Mouse (Mus musculus) retina, embryonic 14.5 days (tissue): ENCODE data around the gene Unc119b.
"Not testable (repeated sequence)": the region's sequence is repeated elsewhere in the genome, so short reads cannot be mapped to it uniquely, and the experiment has no call there.

ENCODE experiments used
- DNase-seq: peaks from one replicate; pipeline ENCODE4 v3.0.0-alpha.2; 2015; ENCODE audit warnings: low spot score

The Unc119b gene

DNA sequence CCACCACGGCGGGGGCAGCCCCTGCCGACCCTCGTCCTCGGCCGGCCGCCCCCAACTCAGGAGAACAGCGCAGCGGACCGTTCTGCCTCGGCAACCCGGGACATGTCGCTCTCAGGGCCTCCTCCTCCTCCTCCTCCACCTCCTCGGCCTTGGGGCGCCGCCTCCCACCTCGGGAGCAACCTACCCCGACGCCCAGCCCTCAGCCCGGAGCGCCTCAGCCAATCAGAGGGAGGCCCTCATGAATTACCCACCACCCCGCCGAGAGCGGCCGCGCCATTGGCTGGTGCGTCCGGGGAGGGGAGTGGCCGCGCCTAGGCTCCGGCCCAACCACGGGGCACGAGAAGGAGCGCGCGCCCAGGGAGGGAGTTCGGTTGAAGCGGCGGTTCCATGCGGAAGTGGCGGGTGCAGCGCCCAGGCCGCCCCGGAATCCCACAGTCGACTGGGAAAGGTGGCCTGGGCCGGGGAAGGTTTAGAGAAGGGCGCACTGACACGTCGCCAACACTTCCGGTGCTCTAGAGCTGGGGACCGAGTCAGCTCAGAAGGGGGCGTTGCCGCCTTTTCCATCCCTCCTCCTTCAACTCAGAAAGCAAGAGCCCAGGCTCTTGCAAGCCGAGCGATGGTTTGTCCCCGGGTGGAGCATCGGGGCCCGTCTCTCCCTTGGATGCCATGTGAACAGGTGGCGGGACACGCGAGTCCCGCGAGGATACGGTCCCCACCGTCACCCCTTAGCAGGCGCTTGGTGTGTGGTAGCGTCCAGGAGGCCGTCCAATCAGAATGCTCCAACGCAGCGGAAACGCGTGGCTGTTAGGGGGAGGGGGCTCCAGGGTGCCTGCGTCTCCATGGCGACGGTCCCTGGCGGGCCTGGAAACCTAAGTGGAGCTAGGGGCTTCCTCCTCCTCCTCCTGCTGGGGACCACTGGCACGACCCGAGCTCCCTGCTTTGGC is 23.5 kb upstream of the Unc119b start, which contains the start of gene Mlec:
Gene Mlec (minus strand): TSS at position 140 of the 944 bp plus-strand sequence.
- DNase-seq, result peak; percentile 98

DNA sequence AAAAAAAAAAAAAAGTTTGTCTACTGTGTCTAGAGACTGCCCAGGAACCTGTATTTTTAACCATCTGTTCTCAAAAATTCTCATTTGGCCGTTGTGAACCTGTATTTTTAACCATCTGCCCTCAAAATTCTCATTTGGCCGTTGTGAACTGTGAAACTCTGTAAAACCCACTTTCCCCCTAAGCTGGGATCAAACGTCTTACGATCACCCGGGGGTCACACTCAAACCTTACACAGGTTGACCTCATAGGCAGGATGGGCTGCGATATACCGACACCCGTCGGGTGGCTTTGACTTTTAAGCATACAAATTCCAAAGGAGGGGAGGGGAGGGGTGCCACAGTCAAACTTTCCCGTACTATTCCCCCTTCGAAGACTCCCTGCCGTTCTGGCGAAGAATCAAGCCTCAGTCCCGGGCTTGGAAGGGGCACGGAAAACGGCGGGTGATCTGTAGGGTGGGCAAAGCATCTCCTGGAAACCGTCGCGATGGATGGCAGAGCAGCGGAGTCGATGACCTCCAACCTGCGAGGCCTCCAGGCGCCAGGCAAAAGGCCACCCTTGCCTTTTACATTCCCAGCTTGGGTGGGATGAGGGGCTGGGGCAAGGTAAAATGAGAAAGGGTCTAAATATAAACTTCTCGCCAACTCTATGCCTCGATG is 22.3 kb upstream of the Unc119b start:
- DNase-seq, result no peak

DNA sequence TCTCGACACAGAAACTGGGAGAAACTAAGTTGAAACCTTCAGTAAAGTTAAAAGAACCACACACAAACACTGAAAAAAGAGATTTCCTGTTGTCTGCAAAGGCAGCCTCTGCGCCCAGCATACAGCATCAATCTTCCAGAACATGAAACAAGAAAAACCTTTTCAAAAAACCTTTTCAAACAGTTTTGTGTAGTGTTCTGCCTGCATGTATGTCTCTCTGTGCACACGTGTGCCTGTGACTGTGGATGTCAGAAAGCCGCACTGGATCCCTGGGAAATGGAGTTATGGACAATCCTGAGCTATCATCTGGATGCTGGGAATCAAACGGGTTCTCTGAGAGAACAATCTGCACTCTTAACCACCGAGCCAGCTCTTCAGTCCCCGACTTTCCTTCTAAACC is 21.6 kb upstream of the Unc119b start:
- DNase-seq, result no peak

- DNase-seq, result no peak
Observed at GRCm38 (mm10) chr5:115155831-115156230, 21.1 kb upstream of the Unc119b start.

GRCm38 (mm10) chr5:115155156-115155631 is 20.4 kb upstream of the Unc119b start:
- no peak for DNase-seq

- DNase-seq, result no peak
Observed at GRCm38 (mm10) chr5:115152132-115152956, 17.6 kb upstream of the Unc119b start.

DNA sequence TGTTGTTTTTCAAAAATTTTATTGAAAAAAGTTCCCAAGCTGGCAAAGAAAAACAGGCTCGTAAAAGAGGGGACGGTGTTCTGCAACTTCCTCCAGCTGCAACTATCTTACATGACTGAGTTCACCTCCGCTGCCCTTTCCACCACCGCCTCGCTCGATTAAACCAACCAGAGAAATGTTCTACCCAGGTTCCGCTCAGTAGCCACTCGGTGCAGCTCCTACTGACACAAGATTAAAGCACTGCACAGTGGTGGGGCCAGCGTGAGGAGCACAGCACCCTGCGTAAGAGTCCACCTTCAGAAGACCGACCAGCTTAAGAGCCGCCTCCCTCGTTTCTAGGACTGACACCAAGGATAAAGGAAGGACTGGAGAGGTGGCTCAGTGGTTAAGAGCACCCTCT is 16.7 kb upstream of the Unc119b start:
- DNase-seq, result no peak

GRCm38 (mm10) chr5:115150991-115151390 is 16.2 kb upstream of the Unc119b start:
- DNase-seq, result no peak

- DNase-seq, result no peak
Observed at GRCm38 (mm10) chr5:115149675-115150459, 15.1 kb upstream of the Unc119b start.

DNA sequence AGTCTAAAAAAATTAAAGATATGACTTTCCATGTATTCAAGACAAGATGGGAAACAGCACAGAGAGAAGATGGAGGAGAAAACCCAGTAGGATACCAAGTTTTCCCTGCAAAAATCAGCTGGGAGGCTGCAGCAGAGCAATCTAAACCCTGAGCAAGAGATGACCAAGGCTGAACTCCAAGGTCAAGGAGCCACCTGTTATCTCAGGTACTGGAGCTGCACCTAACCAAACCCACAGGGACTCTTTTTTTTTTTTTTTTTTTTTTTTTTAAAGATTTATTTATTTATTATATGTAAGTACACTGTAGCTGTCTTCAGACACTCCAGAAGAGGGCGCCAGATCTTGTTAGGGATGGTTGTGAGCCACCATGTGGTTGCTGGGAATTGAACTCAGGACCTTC is 14.1 kb upstream of the Unc119b start:
- DNase-seq, result not testable (repeated sequence)

DNA sequence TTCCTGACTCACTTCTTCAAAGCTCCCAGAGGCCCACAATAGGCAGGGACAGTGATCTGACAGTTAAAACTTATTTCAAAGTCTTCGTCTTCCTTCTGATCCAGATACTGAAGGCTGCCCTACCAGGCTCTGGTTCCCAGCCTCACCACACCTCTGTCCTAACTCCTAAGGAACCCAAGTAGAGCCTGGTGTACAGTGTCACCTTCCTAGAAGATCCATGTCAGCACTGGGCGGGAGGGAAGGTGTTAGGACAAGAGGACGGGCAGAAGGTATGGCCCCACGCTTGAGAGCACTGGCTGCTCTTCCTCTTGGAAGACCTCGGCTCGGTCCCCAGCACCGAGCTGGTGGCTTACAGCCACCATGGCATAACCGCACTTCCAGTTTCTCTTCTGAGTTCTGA is 13.6 kb upstream of the Unc119b start:
- DNase-seq, result no peak

- no peak for DNase-seq
Observed at GRCm38 (mm10) chr5:115147388-115147787, 12.6 kb upstream of the Unc119b start.

GRCm38 (mm10) chr5:115146747-115147130 is 12.0 kb upstream of the Unc119b start:
- no peak for DNase-seq

GRCm38 (mm10) chr5:115145976-115146746 is 11.4 kb upstream of the Unc119b start:
- DNase-seq, result no peak

DNA sequence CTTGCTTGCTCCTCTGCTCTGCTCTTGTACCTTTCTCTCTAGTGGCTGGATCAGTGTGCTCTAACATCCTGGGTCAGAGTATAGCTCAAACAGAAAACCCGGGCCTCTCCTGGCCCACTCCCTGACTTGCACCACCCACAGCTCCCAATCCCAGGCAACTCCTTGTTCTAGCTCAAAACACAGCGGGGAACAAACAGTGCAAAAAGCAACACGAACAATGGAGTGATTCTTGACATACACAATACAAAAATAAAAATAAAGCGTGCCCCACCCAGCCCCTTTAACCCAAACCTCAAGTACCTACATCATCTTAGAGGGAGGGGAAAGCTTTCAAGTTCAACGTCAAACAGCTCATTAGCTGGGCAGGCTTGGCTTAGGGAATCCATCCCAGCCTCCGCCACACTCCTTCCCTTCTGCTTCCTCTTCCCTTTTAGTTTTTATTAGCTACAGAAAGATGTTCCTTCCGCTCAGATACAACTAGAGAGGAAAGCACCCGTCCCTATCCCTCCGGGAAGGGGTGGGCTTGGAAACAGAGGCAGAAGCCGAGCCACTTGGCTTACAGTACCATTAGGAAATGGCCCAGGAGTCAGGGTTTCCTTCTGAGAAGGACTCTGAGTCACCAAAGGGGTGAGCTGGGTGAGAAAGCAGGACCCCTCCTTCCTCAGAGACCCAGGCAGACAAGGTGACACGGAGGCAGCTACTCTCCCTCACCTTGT is 10.6 kb upstream of the Unc119b start:
- no peak for DNase-seq

DNA sequence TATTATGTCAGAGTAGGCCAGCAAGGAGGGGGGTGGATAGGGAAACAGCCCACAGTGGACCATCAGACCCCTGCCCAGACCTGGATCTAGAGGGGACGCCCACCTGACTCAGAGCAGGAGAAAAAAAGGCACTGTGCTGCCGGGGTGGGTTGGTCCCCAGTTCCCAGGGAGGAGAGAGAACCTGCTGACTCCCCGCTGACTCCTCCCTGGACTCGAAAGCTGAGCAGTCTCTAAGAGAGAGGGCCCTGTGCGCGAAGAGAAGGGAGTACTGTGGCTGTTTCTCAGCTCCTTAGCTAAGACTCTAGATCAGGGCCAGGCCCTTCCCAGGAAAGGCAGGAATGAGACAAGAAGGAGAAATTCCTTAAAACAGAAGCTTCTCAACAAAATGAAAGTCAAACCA is 9.7 kb upstream of the Unc119b start:
- no peak for DNase-seq

DNA sequence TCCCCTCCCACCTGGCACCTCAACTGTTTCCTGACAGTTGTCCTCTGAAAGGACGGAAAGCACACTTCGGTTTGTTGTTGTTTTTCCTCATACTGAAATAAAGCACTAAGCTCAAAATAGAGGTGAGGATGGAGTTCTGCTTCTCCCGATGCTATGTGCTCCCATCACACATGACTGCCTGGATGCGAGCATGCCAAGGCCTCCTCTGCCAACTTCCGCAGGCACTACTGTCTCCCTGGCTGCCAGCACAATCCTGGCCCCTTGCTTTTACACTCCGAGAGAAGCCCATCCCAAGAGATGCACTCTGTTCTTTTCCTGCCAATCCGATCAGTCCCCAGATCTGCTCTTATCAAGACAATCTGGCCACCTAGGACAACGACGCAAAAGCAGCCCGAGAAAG is 8.8 kb upstream of the Unc119b start:
- no peak for DNase-seq

GRCm38 (mm10) chr5:115142166-115142697 is 7.5 kb upstream of the Unc119b start:
- DNase-seq, result no peak

DNA sequence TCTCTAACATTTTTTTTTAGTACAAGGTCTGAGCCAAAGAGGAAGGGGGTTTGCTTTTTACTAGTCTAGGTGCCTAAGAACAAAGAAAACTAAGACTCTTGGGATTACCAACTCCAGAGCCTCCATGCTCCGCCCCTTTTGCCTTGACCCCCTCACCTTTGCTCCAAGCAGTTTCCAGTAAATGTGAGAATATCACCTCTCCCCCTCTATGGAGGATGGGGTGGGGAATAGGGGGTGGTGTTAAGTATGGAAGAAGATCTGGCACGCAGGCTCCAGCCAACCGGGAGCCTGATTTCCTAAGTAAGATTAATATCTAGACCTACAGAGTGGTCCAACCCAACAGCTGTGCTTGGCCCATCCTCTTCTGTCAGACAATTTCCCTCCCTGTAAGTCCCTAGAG is 6.0 kb upstream of the Unc119b start:
- no peak for DNase-seq

DNA sequence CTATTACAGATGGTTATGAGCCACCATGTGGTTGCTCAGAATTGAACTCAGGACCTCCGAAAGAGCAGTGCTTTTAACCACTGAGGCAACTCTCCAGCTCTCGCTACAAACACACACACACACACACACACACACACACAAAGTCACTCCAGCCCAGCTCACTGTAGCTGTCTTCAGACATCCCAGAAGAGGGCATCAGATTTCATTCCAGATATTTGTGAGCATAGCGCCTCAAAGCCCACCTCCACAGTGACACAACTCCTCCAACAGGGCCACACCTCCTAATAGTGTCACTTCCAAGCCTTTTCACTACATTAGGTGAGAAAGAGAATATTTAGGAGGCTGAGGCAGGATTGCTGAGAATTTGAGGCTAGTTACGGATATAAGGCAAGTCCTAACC is 4.3 kb upstream of the Unc119b start:
- DNase-seq, result no peak
